Mouse (Mus musculus): ENCODE measurements around the gene Gpc5. TPM values are rescaled to one million over a fixed set of nuclear protein-coding genes. Genes with fewer than 3 reads are reported as not detected.
A peak's percentile ranks its signal among the peaks of the same experiment; 100 is the strongest.

Gene Gpc5
- polyA plus RNA-seq (2014; fragmentation: Nextera tagmentation; extraction: Ambion mirVana) = 5.4 and 5.5 TPM in 2 replicates

- Histone ChIP-seq H3K27me3 (ENCODE audit: control insufficient read depth, insufficient read depth, low read length) (peaks cover 44% of the 10 kb centered on the region), H3K4me2 (ENCODE audit: low read length) (peak within 1 kb of the TSS; percentile 95), H3K9me3 (ENCODE audit: control insufficient read depth, low read length) (no peaks in the 10 kb centered on the region), H3K27ac (replicated peaks; ENCODE audit: low read depth, low read length) (no peak within 1 kb of the TSS), H3K36me3 (ENCODE audit: control insufficient read depth, insufficient read depth, low read length) (no peaks in the 10 kb centered on the region), H3K4me3 (replicated peaks; ENCODE audit: low read depth, low read length) (peak within 1 kb of the TSS; percentile 63), H3K9ac (replicated peaks; ENCODE audit: low read length) (peak within 1 kb of the TSS; percentile 59), H3K4me1 (ENCODE audit: control insufficient read depth, insufficient read depth, low read length) (0 out of 2 replicates have a peak, but pooled peaks cover 5% of the 10 kb centered on the region)
- DNase-seq = peak; percentile 92
- WGBS = under 1% methylated on average over 31 of the region's 31 CpGs
- ATAC-seq (ENCODE audit: low FRiP score, low TSS enrichment) = peak; percentile 99
These were observed at the start of gene Gpc5 for GRCm38 (mm10) chr14:115092081-115092480. Gene Gpc5, plus strand, starts transcription at chr14:115092215.

GRCm38 (mm10) chr14:115042660-115043059 lies 49.4 kb upstream of the Gpc5 start:
- H3K9ac ChIP-seq (replicated peaks; ENCODE audit: low read length) = peak overlapping the region; percentile 98; the same call in 1 of the 2 replicates
- WGBS = 0% methylated on average over 4 of the region's 4 CpGs
- H3K4me1 ChIP-seq (ENCODE audit: control insufficient read depth, insufficient read depth, low read length) = peaks cover 18% of the 10 kb centered on the region
- H3K36me3 ChIP-seq (ENCODE audit: control insufficient read depth, insufficient read depth, low read length) = peaks cover 44% of the 10 kb centered on the region
- H3K27ac ChIP-seq (replicated peaks; ENCODE audit: low read depth, low read length) = peak overlapping the region; percentile 97
- peak overlapping the region; percentile 91 for H3K4me3 ChIP-seq (replicated peaks; ENCODE audit: low read depth, low read length)
- peak overlapping the region; percentile 85 for H3K4me2 ChIP-seq (ENCODE audit: low read length)
- peak; percentile 35 for DNase-seq
- no peaks in the 10 kb centered on the region for H3K9me3 ChIP-seq (ENCODE audit: control insufficient read depth, low read length)
- peaks cover 4% of the 10 kb centered on the region; the same call in 1 of the 2 replicates for H3K27me3 ChIP-seq (ENCODE audit: control insufficient read depth, insufficient read depth, low read length)
- ATAC-seq (ENCODE audit: low FRiP score, low TSS enrichment) = no peak

- H3K27ac ChIP-seq (replicated peaks; ENCODE audit: low read depth, low read length) = no peak overlapping the region
- DNase-seq (no peak), ATAC-seq (ENCODE audit: low FRiP score, low TSS enrichment) (no peak)
- peaks cover 18% of the 10 kb centered on the region for H3K4me1 ChIP-seq (ENCODE audit: control insufficient read depth, insufficient read depth, low read length)
- H3K9me3 ChIP-seq (ENCODE audit: control insufficient read depth, low read length) = no peaks in the 10 kb centered on the region
- no peak overlapping the region for H3K9ac ChIP-seq (replicated peaks; ENCODE audit: low read length)
- 0 out of 2 replicates have a peak overlapping the region, but pooled peaks have one; percentile 91 for H3K4me3 ChIP-seq (replicated peaks; ENCODE audit: low read depth, low read length)
- peak overlapping the region; percentile 85 for H3K4me2 ChIP-seq (ENCODE audit: low read length)
- 79% methylated on average over 5 of the region's 5 CpGs for WGBS
- H3K36me3 ChIP-seq (ENCODE audit: control insufficient read depth, insufficient read depth, low read length) = peaks cover 47% of the 10 kb centered on the region
- H3K27me3 ChIP-seq (ENCODE audit: control insufficient read depth, insufficient read depth, low read length) = peaks cover under 1% of the 10 kb centered on the region; the same call in 1 of the 2 replicates
These were observed 48.0 kb upstream of the Gpc5 start for GRCm38 (mm10) chr14:115044016-115044415.

- Histone ChIP-seq H3K4me1 (ENCODE audit: control insufficient read depth, insufficient read depth, low read length) (peaks cover 18% of the 10 kb centered on the region), H3K27ac (replicated peaks; ENCODE audit: low read depth, low read length) (no peak overlapping the region), H3K9me3 (ENCODE audit: control insufficient read depth, low read length) (no peaks in the 10 kb centered on the region), H3K4me3 (replicated peaks; ENCODE audit: low read depth, low read length) (no peak overlapping the region), H3K27me3 (ENCODE audit: control insufficient read depth, insufficient read depth, low read length) (no peaks in the 10 kb centered on the region), H3K36me3 (ENCODE audit: control insufficient read depth, insufficient read depth, low read length) (peaks cover 47% of the 10 kb centered on the region), H3K4me2 (ENCODE audit: low read length) (no peak overlapping the region), H3K9ac (replicated peaks; ENCODE audit: low read length) (no peak overlapping the region)
- WGBS = 76% methylated on average over 3 of the region's 3 CpGs
- ATAC-seq (ENCODE audit: low FRiP score, low TSS enrichment) (no peak), DNase-seq (no peak)
These were observed 46.3 kb upstream of the Gpc5 start for GRCm38 (mm10) chr14:115045712-115046111.

GRCm38 (mm10) chr14:115047316-115047715 lies 44.7 kb upstream of the Gpc5 start:
- H3K4me1 ChIP-seq (ENCODE audit: control insufficient read depth, insufficient read depth, low read length) = peaks cover 18% of the 10 kb centered on the region
- ATAC-seq (ENCODE audit: low FRiP score, low TSS enrichment) (no peak), DNase-seq (no peak)
- WGBS = 93% methylated on average over 3 of the region's 3 CpGs
- no peak overlapping the region for H3K4me2 ChIP-seq (ENCODE audit: low read length)
- H3K4me3 ChIP-seq (replicated peaks; ENCODE audit: low read depth, low read length) = no peak overlapping the region
- H3K9ac ChIP-seq (replicated peaks; ENCODE audit: low read length) = no peak overlapping the region
- H3K9me3 ChIP-seq (ENCODE audit: control insufficient read depth, low read length) = no peaks in the 10 kb centered on the region
- H3K36me3 ChIP-seq (ENCODE audit: control insufficient read depth, insufficient read depth, low read length) = peaks cover 47% of the 10 kb centered on the region
- H3K27ac ChIP-seq (replicated peaks; ENCODE audit: low read depth, low read length) = no peak overlapping the region
- H3K27me3 ChIP-seq (ENCODE audit: control insufficient read depth, insufficient read depth, low read length) = no peaks in the 10 kb centered on the region

GRCm38 (mm10) chr14:115047990-115048862 lies 43.8 kb upstream of the Gpc5 start:
- Histone ChIP-seq H3K4me3 (replicated peaks; ENCODE audit: low read depth, low read length) (no peak overlapping the region), H3K9ac (replicated peaks; ENCODE audit: low read length) (no peak overlapping the region), H3K27ac (replicated peaks; ENCODE audit: low read depth, low read length) (no peak overlapping the region), H3K4me2 (ENCODE audit: low read length) (no peak overlapping the region), H3K4me1 (ENCODE audit: control insufficient read depth, insufficient read depth, low read length) (peaks cover 11% of the 10 kb centered on the region), H3K9me3 (ENCODE audit: control insufficient read depth, low read length) (no peaks in the 10 kb centered on the region), H3K36me3 (ENCODE audit: control insufficient read depth, insufficient read depth, low read length) (peaks cover 44% of the 10 kb centered on the region), H3K27me3 (ENCODE audit: control insufficient read depth, insufficient read depth, low read length) (no peaks in the 10 kb centered on the region)
- 61% methylated on average over 5 of the region's 5 CpGs for WGBS
- no peak for DNase-seq
- ATAC-seq (ENCODE audit: low FRiP score, low TSS enrichment) = no peak

GRCm38 (mm10) chr14:115048863-115049566 lies 43.0 kb upstream of the Gpc5 start:
- DNase-seq (no peak), ATAC-seq (ENCODE audit: low FRiP score, low TSS enrichment) (no peak)
- 32% methylated on average over 5 of the region's 5 CpGs for WGBS
- Histone ChIP-seq H3K9me3 (ENCODE audit: control insufficient read depth, low read length) (no peaks in the 10 kb centered on the region), H3K9ac (replicated peaks; ENCODE audit: low read length) (no peak overlapping the region), H3K27me3 (ENCODE audit: control insufficient read depth, insufficient read depth, low read length) (no peaks in the 10 kb centered on the region), H3K36me3 (ENCODE audit: control insufficient read depth, insufficient read depth, low read length) (peaks cover 36% of the 10 kb centered on the region), H3K4me3 (replicated peaks; ENCODE audit: low read depth, low read length) (no peak overlapping the region), H3K4me1 (ENCODE audit: control insufficient read depth, insufficient read depth, low read length) (peaks cover 4% of the 10 kb centered on the region; the same call in 1 of the 2 replicates), H3K4me2 (ENCODE audit: low read length) (no peak overlapping the region), H3K27ac (replicated peaks; ENCODE audit: low read depth, low read length) (no peak overlapping the region)

- Histone ChIP-seq H3K9me3 (ENCODE audit: control insufficient read depth, low read length) (no peaks in the 10 kb centered on the region), H3K4me3 (replicated peaks; ENCODE audit: low read depth, low read length) (no peak overlapping the region), H3K27me3 (ENCODE audit: control insufficient read depth, insufficient read depth, low read length) (no peaks in the 10 kb centered on the region), H3K4me1 (ENCODE audit: control insufficient read depth, insufficient read depth, low read length) (no peaks in the 10 kb centered on the region), H3K4me2 (ENCODE audit: low read length) (no peak overlapping the region), H3K36me3 (ENCODE audit: control insufficient read depth, insufficient read depth, low read length) (peaks cover 27% of the 10 kb centered on the region), H3K9ac (replicated peaks; ENCODE audit: low read length) (no peak overlapping the region), H3K27ac (replicated peaks; ENCODE audit: low read depth, low read length) (no peak overlapping the region)
- no peak for DNase-seq
- no peak for ATAC-seq (ENCODE audit: low FRiP score, low TSS enrichment)
These were observed 42.2 kb upstream of the Gpc5 start for GRCm38 (mm10) chr14:115049831-115050230.

All from midbrain, embryonic 14.5 days (tissue).